Mouse (Mus musculus) midbrain, embryonic 16.5 days (tissue): ENCODE results near the gene Ubtf. TPM values are rescaled to one million over a fixed set of nuclear protein-coding genes. Genes with fewer than 3 reads are reported as not detected.

Source experiments
- ATAC-seq: fragments of 200-750 bp; cut with Nextera tagmentation; 2 replicates; pipeline ENCODE4 v1.8.0; 2017; ENCODE audit warnings: moderate TSS enrichment
- H3K27ac ChIP-seq: fragments of 300-500 bp; sonication (generic); 2 replicates; pipeline ENCODE4 v1.5.1; 2014; ENCODE audit warnings: mild to moderate bottlenecking, low read length, mixed read lengths
- H3K27me3 ChIP-seq: fragments of 300-500 bp; sonication (generic); 2 replicates; pipeline ENCODE4 v1.6.1; 2014; ENCODE audit warnings: low read depth, low read length, mixed read lengths; ENCODE audit not compliant: control insufficient read depth, insufficient read depth
- H3K36me3 ChIP-seq: fragments of 300-500 bp; sonication (generic); 2 replicates; pipeline ENCODE4 v1.6.1; 2014; ENCODE audit warnings: mild to moderate bottlenecking, low read length, moderate library complexity, mixed read lengths; ENCODE audit not compliant: control insufficient read depth, insufficient read depth
- H3K4me1 ChIP-seq: fragments of 300-500 bp; sonication (generic); 2 replicates; pipeline ENCODE4 v1.6.1; 2014; ENCODE audit warnings: mild to moderate bottlenecking, low read length, mixed read lengths; ENCODE audit not compliant: control insufficient read depth, insufficient read depth
- H3K4me2 ChIP-seq: fragments of 300-500 bp; sonication (generic); 2 replicates; pipeline ENCODE4 v1.6.1; 2014; ENCODE audit warnings: mild to moderate bottlenecking, low read length, mixed read lengths
- H3K4me3 ChIP-seq: fragments of 300-500 bp; sonication (generic); 2 replicates; pipeline ENCODE4 v1.5.1; 2014; ENCODE audit warnings: low read depth, mild to moderate bottlenecking, low read length, moderate library complexity, mixed read lengths
- H3K9ac ChIP-seq: fragments of 300-500 bp; sonication (generic); 2 replicates; pipeline ENCODE4 v1.6.1; 2014; ENCODE audit warnings: low read depth, low read length, mixed read lengths
- H3K9me3 ChIP-seq: fragments of 300-500 bp; sonication (generic); replicated peaks from 2 replicates; pipeline ENCODE4 v1.6.1; 2014; ENCODE audit warnings: mild to moderate bottlenecking, low read length, mixed read lengths; ENCODE audit not compliant: control insufficient read depth, poor library complexity, severe bottlenecking
- WGBS: fragments of 180-500 bp; shearing (Covaris S2); extraction: QIAGEN DNeasy Blood & Tissue Kit; methylation state at CpG from one replicate; pipeline ENCODE4 v1.1.7; 2014; 5-methylcytosine and 5-hydroxymethylcytosine counted together
- polyA plus RNA-seq: library from polyadenylated mRNA; unstranded; fragments of >200 nt; fragmentation: Nextera tagmentation; extraction: Ambion mirVana; gene quantifications from 2 replicates; pipeline ENCODE4 v1.2.1, GENCODE M21; 2015

The Ubtf gene
- polyA plus RNA-seq, 1 experiment from 2014 or later: 70.1 TPM

DNA sequence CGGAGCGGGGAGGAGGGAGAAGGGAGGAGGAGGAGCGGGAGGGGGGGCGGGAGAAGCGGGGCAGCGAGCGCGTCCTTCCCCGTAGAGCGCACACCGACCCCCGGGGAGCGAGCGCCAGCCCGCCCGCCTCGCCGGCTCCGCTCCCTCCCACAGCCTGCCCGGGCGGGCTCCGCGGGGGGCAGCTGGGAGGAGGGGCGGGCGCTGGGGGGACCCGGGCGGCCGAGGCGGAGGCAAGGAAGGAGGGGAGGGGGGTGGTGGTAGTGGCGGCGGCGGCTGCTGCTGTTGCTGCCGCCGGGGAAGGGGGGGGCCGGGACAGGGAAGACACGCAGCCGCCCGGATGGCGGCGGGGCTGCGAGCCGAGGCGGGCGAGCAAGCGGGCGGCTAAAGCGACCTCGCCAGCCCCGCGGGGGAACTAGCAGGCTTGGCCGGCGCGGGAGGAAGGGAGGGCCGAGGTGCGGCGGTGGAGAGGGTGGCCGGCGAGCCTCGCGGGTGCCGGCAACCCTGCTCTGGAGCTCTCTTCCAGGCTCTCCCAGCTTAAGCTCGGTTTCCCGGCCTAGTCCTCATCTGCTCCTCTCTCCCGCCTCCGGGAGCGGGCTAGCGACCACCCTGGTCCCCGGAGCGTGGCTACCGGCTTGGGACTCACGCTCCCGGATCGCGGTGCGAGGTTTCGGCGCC lies 1.5 kb downstream of the Ubtf start:
- Histone ChIP-seq H3K9me3 (no peaks in the 10 kb centered on the region), H3K36me3 (peaks cover 14% of the 10 kb centered on the region), H3K27ac (peak overlapping the region; percentile 98), H3K4me3 (peak overlapping the region; percentile 92), H3K27me3 (no peaks in the 10 kb centered on the region), H3K4me2 (peak overlapping the region; percentile 78), H3K4me1 (peaks cover 19% of the 10 kb centered on the region), H3K9ac (peak overlapping the region; percentile 99)
- peak; percentile 27 for ATAC-seq
- under 1% methylated on average over 29 of the region's 77 CpGs for WGBS

DNA sequence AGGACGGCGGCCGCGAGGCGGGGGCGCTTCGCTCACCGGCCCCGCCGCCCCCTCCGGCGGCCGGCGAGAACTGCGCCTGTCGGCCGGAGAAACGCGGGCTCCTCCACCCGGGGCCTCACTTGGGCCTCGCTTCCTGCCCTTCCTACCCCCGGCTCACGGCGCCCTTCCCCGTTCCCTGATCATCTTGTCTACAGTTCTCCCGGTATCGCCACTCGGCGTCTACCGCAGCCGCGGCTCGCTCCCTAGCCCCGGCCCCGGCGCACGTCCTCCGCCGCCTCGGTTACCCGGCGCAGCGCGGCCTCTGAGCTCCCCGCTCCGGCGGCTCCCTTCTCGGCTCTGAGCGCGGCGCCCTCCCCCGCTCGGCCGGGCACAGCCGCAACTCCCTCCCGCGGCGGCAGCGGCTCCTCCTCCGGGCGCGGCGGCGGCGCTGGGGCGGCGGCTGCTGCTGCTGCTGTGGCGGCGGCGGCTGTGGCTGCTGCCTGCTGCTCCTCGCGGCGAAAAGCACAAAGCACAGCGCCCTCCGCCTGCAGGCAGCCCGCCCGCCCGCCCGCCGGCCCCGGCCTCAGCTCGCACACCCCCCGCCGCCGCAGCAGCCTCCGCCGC lies 2.1 kb downstream of the Ubtf start:
- Histone ChIP-seq H3K36me3 (peaks cover 20% of the 10 kb centered on the region), H3K9ac (peak overlapping the region; percentile 99), H3K4me2 (peak overlapping the region; percentile 78), H3K4me3 (peak overlapping the region; percentile 92), H3K27me3 (no peaks in the 10 kb centered on the region), H3K27ac (peak overlapping the region; percentile 98), H3K4me1 (peaks cover 19% of the 10 kb centered on the region), H3K9me3 (no peaks in the 10 kb centered on the region)
- under 1% methylated on average over 51 of the region's 87 CpGs for WGBS
- no peak; the same call in 1 of the 2 replicates for ATAC-seq

DNA sequence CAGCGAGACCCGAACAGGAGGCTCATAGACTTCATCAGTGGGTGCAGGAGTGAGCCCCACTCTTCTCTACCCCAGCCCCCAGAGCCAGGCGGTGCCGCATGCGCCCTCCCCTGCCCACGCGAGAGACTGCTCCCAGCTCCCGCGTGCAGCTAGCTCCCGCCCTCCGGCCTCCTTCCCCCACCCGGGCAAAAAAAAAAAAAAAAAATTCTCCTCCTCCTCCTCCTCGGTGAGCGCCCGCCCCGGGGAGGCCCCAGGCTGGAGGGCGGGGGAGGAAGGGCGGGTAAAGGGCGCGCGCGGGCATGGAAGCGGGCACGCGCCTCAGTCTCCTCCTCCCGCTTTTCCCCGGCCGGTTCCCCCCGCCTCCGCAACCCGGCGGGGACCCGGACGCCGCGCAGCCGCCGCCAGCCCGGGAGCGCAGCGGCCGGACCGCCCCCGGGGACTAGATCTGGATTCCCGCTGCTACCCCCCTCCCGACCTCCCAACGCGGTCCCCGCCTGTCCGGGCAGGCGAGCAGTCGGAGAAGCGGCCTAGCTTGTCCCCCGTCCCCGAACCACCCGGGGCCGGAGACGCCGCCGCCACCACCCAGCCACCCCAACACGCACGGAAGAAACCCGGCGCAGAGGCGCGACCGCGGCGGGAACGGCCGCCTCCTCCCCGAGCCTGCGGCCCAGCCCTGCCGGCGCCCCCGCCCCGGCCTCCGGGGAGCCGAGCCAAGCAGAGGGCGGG lies 2.8 kb downstream of the Ubtf start:
- 2% methylated on average over 49 of the region's 80 CpGs for WGBS
- no peaks in the 10 kb centered on the region for H3K9me3 ChIP-seq
- H3K4me1 ChIP-seq: peaks cover 19% of the 10 kb centered on the region
- peak overlapping the region; percentile 99 for H3K9ac ChIP-seq
- H3K27ac ChIP-seq: peak overlapping the region; percentile 98
- H3K27me3 ChIP-seq: no peaks in the 10 kb centered on the region
- H3K4me3 ChIP-seq: peak overlapping the region; percentile 92
- H3K36me3 ChIP-seq: peaks cover 21% of the 10 kb centered on the region
- H3K4me2 ChIP-seq: peak overlapping the region; percentile 71
- ATAC-seq: peak; percentile 37; the same call in 1 of the 2 replicates

DNA sequence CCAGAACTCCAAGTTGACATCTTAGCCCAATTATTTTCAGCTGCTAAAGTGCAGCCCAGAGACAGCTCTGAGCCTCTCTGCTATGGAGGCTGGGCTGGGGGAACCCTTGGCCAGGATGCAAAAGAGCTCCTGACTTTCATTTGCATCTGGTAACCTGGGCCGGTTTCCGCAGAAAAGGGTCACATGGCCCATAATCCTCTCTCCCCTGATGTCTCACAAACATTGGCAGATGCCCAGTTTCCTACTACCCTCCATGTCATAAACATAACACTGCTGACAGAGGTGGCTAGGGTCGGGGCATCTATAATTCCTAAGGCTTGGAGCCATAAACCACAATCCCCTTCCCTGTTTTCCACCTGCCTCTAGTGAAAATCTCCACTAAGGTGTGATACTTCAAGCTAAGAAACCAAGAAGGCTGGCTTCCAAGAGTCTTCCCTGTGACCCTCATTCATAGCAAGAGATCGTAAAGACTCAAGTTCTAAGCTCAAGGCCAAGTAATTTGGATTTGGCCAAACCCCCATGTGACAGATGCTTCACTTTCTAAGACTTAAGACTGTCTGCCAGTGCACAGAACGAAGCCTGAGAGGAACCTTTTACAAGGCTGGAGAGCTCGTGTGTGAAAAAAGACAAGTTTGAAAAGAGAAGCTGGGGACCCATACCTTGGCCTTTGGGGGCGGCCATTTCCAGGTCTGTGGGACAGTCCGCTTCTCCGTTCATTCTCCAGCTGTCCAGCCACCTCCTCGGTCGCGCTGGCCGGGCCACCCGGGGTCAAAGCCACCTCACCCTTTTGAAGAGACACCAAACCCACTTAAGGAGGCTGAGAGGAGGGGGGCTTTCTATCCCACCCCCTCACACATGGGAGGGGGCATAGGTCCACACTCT lies 3.6 kb downstream of the Ubtf start:
- no peak for ATAC-seq
- Histone ChIP-seq H3K27me3 (no peaks in the 10 kb centered on the region), H3K4me3 (peak overlapping the region; percentile 92), H3K4me1 (peaks cover 14% of the 10 kb centered on the region), H3K9me3 (no peaks in the 10 kb centered on the region), H3K27ac (peak overlapping the region; percentile 98), H3K9ac (peak overlapping the region; percentile 99), H3K36me3 (peaks cover 21% of the 10 kb centered on the region), H3K4me2 (peak overlapping the region; percentile 71)
- WGBS: 8% methylated on average over 14 of the region's 14 CpGs

DNA sequence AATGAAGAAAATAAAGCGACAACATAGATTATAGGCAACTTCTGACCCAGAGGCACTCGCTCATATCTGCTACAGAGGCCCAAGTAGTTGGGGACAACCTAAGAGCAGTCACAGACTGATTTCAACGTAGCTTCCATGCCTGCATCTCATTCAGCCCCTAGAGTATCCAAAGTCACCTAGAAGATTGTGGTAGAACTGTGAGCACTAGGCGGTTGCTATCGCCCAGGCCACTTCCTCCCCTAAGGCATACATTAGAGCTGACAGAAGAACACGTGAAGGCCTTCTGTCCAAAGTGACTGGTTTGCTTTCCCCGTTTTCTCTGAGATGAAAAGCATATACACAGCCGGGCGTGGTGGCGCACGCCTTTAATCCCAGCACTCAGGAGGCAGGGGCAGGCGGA lies 5.2 kb downstream of the Ubtf start:
- Histone ChIP-seq H3K4me1 (peaks cover 14% of the 10 kb centered on the region), H3K27me3 (no peaks in the 10 kb centered on the region), H3K4me2 (no peak overlapping the region), H3K27ac (no peak overlapping the region), H3K36me3 (peaks cover 21% of the 10 kb centered on the region), H3K9ac (no peak overlapping the region), H3K4me3 (no peak overlapping the region), H3K9me3 (no peaks in the 10 kb centered on the region)
- ATAC-seq: no peak
- WGBS: 91% methylated on average over 12 of the region's 12 CpGs

DNA sequence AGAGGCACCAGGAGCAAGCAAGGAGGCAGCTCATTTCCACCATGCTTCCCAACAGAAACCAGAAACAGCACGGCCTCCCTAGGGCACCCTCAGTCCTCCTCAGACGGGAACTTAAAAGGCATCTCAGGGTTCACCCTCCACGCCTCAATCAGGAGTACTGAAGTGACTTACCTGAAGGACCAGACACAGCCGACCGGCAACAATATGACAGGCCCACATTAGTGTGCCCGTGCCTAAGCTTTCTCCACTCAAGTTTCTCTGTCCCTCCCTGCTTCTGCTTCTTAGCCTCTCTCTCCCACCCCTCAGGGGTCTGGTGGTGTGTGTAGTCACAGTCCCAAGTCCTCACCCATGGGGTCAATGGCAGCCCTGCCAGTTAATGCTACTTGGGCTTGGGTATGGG lies 7.0 kb downstream of the Ubtf start:
- 93% methylated on average over 6 of the region's 6 CpGs for WGBS
- peaks cover 20% of the 10 kb centered on the region for H3K4me1 ChIP-seq
- no peak for ATAC-seq
- H3K9me3 ChIP-seq: no peaks in the 10 kb centered on the region
- no peak overlapping the region for H3K4me3 ChIP-seq
- no peak overlapping the region for H3K9ac ChIP-seq
- no peaks in the 10 kb centered on the region for H3K27me3 ChIP-seq
- H3K27ac ChIP-seq: no peak overlapping the region
- H3K4me2 ChIP-seq: no peak overlapping the region
- peaks cover 25% of the 10 kb centered on the region for H3K36me3 ChIP-seq

DNA sequence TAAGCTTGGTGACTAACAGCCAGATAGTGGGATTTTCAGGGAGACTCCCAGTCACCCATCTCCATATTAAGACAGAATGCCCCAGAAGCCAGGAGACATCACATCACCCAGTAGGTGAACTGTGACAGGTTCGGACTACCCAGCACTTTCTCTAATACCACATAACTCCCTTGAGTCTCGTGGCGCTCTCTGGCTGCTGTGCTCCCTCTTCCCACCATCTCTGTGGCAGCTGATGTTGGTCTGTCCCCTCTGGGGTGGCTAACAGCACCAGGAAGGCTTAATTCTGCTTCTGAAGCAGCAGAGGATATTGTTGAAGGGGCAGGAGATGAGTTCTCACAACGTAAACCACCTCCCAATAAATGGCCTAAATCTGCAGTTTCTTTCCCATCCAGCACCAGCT lies 7.6 kb downstream of the Ubtf start:
- no peak overlapping the region for H3K27ac ChIP-seq
- no peak overlapping the region for H3K4me2 ChIP-seq
- no peaks in the 10 kb centered on the region for H3K27me3 ChIP-seq
- H3K9ac ChIP-seq: no peak overlapping the region
- 89% methylated on average over 4 of the region's 4 CpGs for WGBS
- no peak for ATAC-seq
- H3K36me3 ChIP-seq: peaks cover 31% of the 10 kb centered on the region
- H3K4me1 ChIP-seq: peaks cover 20% of the 10 kb centered on the region
- H3K4me3 ChIP-seq: no peak overlapping the region
- no peaks in the 10 kb centered on the region for H3K9me3 ChIP-seq

DNA sequence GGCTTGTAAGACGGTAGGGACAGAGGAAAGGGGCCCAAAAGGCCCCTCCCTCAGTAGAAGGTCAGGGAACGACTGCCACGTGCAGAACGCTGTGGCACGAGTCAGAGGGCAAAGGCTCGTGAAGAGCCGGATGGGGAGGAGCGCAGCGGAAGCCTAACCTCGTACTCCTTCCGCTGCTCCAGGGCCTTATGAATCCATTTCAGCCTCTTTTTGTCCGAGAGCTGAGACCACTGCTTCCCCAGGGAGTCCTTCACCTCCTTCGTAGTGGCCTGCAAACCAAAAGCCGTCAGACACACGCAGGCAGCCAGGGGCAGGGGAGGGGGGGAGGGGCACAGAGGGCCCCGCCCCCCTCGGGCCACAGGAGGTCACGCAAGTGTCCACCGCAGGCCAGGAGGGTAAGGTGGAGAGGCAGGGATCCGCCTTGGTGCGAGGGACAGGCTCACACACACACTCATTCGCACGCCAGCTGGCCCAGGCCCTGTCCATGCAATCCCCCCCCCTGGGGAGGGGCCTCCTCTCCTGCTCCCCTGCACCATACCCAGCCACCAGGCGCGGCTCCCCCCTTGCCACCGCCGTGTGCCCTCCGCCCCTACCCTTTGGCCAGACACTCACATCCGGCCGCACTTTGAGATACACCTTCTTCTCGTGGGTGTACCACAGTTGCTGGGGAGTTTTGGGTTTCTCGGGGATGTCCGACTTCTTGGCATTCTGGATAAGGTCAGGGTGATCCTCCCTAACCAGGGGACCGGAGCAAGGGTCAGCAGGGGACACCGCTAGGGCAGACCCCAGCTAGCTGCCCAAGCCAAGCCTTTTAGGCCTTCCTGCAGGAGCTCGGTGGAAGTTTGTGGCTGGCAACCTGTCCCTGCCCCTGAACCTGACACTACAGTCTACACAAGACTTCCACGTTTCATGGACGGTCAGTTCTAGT lies 8.5 kb downstream of the Ubtf start:
- Histone ChIP-seq H3K4me2 (no peak overlapping the region), H3K9me3 (no peaks in the 10 kb centered on the region), H3K36me3 (peaks cover 39% of the 10 kb centered on the region), H3K9ac (no peak overlapping the region), H3K27ac (no peak overlapping the region), H3K4me3 (no peak overlapping the region), H3K27me3 (no peaks in the 10 kb centered on the region), H3K4me1 (peaks cover 16% of the 10 kb centered on the region)
- no peak for ATAC-seq
- WGBS: 45% methylated on average over 37 of the region's 38 CpGs
